Mouse (Mus musculus) stomach, embryonic 16.5 days (tissue): ENCODE results near the gene Nkx2-5. TPM values are rescaled to one million over a fixed set of nuclear protein-coding genes. Genes with fewer than 3 reads are reported as not detected.

Experiments
- ATAC-seq: fragments of 200-750 bp; cut with Nextera tagmentation; 2 replicates; pipeline ENCODE4 v1.8.0; 2017; ENCODE audit warnings: moderate number of reproducible peaks, moderate TSS enrichment; ENCODE audit not compliant: insufficient read depth, low FRiP score
- H3K27ac ChIP-seq: fragments of 300-500 bp; sonication (generic); 2 replicates; pipeline ENCODE4 v1.5.1; 2014; ENCODE audit warnings: low read length
- H3K27me3 ChIP-seq: fragments of 300-500 bp; sonication (generic); 2 replicates; pipeline ENCODE4 v1.6.1; 2014; ENCODE audit warnings: low read length, control low read depth, mixed read lengths; ENCODE audit not compliant: control insufficient read depth, insufficient read depth
- H3K36me3 ChIP-seq: fragments of 300-500 bp; sonication (generic); 2 replicates; pipeline ENCODE4 v1.6.1; 2014; ENCODE audit warnings: low read length; ENCODE audit not compliant: control insufficient read depth, insufficient read depth
- H3K4me1 ChIP-seq: fragments of 300-500 bp; sonication (generic); 2 replicates; pipeline ENCODE4 v1.6.1; 2014; ENCODE audit warnings: low read length, control low read depth, mixed read lengths; ENCODE audit not compliant: control insufficient read depth, insufficient read depth
- H3K4me2 ChIP-seq: fragments of 300-500 bp; sonication (generic); 2 replicates; pipeline ENCODE4 v1.6.1; 2014; ENCODE audit warnings: low read depth, low read length, mixed read lengths
- H3K4me3 ChIP-seq: fragments of 300-500 bp; sonication (generic); replicated peaks from 2 replicates; pipeline ENCODE4 v1.5.1; 2014; ENCODE audit warnings: mild to moderate bottlenecking, low read length
- H3K9ac ChIP-seq: fragments of 300-500 bp; sonication (generic); 2 replicates; pipeline ENCODE4 v1.6.1; 2014; ENCODE audit warnings: low read length
- H3K9me3 ChIP-seq: fragments of 300-500 bp; sonication (generic); replicated peaks from 2 replicates; pipeline ENCODE4 v1.6.1; 2016; ENCODE audit warnings: low read length, control low read depth; ENCODE audit not compliant: control insufficient read depth
- WGBS: fragments of 180-500 bp; shearing (Covaris S2); extraction: QIAGEN DNeasy Blood & Tissue Kit; methylation state at CpG from one replicate; pipeline ENCODE4 v1.1.7; 2014; 5-methylcytosine and 5-hydroxymethylcytosine counted together
- polyA plus RNA-seq: library from polyadenylated mRNA; unstranded; fragments of >200 nt; fragmentation: Nextera tagmentation; extraction: Ambion mirVana; gene quantifications from 2 replicates; pipeline ENCODE4 v1.2.1, GENCODE M21; 2015

Gene Nkx2-5
- polyA plus RNA-seq, 1 experiment from 2014 or later = 4.6 TPM

DNA sequence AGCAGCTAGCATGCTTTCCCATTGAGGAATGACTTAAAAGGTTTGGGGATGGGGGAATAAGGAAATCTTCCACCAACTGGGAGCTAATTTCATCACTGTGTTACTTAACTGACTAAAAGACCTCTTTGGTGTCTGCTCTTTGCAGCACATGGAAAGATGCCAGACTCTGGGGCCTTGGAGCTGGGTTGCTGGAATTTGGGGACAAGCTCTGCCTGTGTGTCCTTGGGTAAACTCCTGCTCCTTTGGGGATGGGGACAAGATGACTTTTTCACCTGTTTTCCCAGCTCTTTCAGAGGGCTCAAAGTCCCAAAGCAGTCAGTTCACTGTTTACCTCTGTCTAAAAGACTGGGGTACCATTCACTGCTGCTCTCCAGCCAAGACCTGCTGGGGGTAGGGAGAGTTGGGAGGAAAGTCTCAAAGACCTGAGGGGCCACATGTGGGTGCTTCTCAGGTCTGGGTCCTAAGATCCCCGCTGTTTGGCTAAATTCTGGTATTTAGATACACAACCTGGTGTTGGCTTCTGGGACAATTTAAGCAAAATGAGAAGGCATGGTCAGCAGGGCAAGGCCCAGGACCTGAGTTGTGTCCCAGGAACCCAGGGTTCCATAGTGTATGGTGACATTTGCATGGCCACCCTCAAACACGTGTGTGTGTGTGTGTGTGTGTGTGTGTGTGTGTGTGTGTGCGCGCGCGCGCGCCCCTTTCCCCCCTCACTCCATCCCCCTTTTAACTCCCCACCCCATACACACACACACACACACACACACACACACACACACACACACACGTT, 9.6 kb downstream of the Nkx2-5 start:
- Histone ChIP-seq H3K27ac (no peak overlapping the region), H3K9me3 (no peaks in the 10 kb centered on the region), H3K4me1 (no peaks in the 10 kb centered on the region; the same call in 1 of the 2 replicates), H3K4me2 (no peak overlapping the region), H3K27me3 (peaks cover 58% of the 10 kb centered on the region), H3K36me3 (no peaks in the 10 kb centered on the region), H3K4me3 (no peak overlapping the region), H3K9ac (no peak overlapping the region)
- no peak for ATAC-seq
- 39% methylated on average over 9 of the region's 9 CpGs for WGBS

DNA sequence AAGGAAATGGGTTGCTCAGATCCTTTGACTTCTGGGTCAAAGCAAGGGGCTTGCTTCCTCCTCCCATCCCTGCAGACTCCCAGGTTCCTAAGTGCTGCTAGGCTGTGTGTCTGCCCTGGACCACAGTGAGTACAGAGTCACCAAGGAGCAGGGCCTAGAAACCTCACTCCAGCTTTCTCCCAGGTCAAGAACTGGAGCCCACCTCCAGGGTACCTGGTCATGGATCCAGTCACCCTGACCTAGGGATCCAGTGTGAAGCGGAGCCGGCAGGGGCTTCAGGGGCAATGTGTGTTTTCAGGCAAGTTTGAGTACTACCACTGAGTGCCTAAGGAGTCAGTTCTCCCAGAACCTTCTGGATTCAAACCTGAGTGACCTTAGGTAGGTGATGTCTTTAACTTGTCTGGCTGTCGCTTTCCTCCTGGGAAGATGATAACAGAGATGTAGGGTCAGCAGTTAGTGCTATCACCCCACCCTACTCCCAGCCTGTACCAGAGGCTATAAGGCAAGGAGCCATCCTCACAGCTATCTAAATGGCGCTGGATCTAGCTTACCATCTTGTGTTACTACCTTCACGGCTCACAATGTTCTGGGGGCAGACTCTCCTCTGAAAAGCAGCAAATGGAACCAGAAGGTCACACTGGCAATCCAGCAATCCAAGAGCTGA, 10.4 kb downstream of the Nkx2-5 start:
- WGBS = 70% methylated on average over 5 of the region's 5 CpGs
- H3K27me3 ChIP-seq = peaks cover 51% of the 10 kb centered on the region
- H3K4me1 ChIP-seq = no peaks in the 10 kb centered on the region; the same call in 1 of the 2 replicates
- H3K9ac ChIP-seq = no peak overlapping the region
- ATAC-seq = no peak
- H3K9me3 ChIP-seq = no peaks in the 10 kb centered on the region
- H3K4me2 ChIP-seq = no peak overlapping the region
- H3K27ac ChIP-seq = no peak overlapping the region
- H3K36me3 ChIP-seq = no peaks in the 10 kb centered on the region
- no peak overlapping the region for H3K4me3 ChIP-seq

DNA sequence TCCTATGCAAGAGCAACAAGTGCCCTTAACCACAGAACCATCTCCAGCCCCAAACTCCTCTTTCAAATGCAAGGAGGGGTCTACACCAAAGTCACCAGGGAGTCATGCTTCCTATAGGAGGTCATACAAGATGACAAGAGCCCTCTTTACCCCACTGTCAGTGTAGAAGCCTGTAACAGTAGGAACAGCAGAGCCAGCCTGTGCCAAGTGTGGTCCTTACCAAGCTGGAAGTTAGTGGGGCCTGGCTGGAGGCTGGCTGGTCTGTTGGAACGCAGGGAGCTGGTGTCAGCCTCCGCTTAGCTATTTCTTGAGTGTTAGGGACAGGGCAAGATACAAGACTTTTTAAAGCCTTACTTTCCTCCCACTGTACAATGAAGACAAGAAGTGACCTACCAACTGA, 11.0 kb downstream of the Nkx2-5 start:
- peaks cover 44% of the 10 kb centered on the region for H3K27me3 ChIP-seq
- no peak overlapping the region for H3K4me2 ChIP-seq
- no peak overlapping the region for H3K4me3 ChIP-seq
- H3K9ac ChIP-seq = no peak overlapping the region
- H3K27ac ChIP-seq = no peak overlapping the region
- no peaks in the 10 kb centered on the region for H3K9me3 ChIP-seq
- WGBS = 74% methylated on average over 2 of the region's 2 CpGs
- no peaks in the 10 kb centered on the region for H3K4me1 ChIP-seq
- H3K36me3 ChIP-seq = no peaks in the 10 kb centered on the region
- no peak for ATAC-seq

DNA sequence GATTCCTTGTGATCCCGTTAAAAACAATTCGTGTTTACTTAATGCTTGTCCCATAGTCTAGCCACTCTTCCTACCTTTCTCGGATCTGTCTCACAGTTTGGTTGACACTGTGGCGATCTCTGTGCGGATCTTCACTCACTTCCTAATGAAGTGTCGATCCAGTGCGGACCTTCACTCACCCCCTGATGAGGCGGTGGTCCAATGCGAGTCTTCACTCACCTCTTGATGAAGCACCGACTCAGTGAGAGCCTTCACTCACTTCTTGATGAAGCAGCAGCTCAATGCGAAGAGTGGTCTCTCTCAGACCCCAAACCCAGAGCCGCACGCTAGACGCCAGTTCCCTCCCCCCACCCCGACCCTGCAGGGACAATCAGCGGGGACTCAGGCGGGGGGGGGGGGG, 18.7 kb downstream of the Nkx2-5 start:
- Histone ChIP-seq H3K9ac (no peak overlapping the region), H3K36me3 (no peaks in the 10 kb centered on the region), H3K9me3 (no peaks in the 10 kb centered on the region), H3K4me3 (no peak overlapping the region), H3K4me2 (no peak overlapping the region), H3K27ac (no peak overlapping the region), H3K27me3 (no peaks in the 10 kb centered on the region; the same call in 1 of the 2 replicates), H3K4me1 (no peaks in the 10 kb centered on the region)
- 70% methylated on average over 16 of the region's 17 CpGs for WGBS
- no peak for ATAC-seq

DNA sequence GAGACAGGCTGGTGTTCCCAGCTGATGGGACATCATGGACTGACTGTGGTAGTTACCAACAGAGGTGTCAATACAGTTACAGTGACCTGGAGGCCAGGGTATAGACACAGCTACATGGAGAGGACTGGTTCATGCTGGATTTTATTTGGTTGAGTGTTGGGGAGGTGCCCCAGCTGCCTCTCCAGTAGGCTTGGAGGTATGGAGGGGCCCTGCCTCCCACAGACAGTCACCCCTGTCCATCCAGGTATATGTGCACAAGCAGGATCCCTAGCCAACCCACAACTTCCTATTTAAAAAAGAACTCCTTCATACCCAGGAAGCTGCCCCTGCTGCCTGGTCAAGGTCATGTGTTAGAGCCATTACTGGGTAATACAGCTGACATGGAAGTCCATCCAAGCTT, 27.0 kb downstream of the Nkx2-5 start:
- Histone ChIP-seq H3K36me3 (no peaks in the 10 kb centered on the region), H3K27me3 (peaks cover 4% of the 10 kb centered on the region; the same call in 1 of the 2 replicates), H3K9me3 (no peaks in the 10 kb centered on the region), H3K4me3 (no peak overlapping the region), H3K9ac (no peak overlapping the region), H3K4me2 (no peak overlapping the region), H3K27ac (no peak overlapping the region), H3K4me1 (no peaks in the 10 kb centered on the region)
- ATAC-seq = no peak

DNA sequence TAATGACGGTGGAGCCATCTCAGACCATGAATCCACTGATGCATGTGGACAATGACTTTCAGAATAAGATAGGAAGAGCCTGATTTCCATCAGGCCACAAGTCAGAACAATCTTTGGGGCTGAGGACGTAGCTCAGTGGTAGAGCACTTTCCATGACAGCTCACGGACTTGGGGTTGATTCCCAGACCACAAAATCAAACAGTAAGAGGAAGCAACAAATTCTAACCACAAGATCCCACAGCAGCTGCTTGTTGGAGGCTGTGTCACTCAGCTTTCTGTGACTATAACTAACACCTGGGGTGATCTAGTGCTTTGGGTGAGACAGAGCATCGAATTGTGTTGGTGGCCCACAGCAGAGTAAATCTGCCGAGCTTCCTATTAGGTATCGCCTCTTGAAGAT, 28.0 kb downstream of the Nkx2-5 start:
- no peak overlapping the region for H3K4me3 ChIP-seq
- ATAC-seq = no peak
- WGBS = 78% methylated on average over 6 of the region's 6 CpGs

DNA sequence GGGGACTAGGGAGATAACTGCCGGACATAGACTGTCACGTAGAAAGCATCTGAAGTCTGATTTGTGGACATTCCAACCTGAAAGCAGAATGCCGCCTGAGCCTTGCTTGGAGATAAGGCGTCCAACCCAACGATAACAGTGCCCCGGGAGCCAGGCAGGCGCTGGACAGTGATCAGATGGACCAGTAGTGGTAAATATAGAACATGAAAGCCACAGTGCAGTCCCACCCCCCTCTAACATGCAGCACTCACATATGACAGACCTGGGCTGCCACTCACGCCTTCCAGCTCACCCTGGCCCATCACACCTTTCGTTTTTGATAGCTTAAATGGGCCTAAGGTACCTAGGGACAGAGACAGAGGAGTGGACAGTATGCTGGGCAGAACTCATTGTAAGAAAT, 31.3 kb downstream of the Nkx2-5 start:
- Histone ChIP-seq H3K9me3 (no peaks in the 10 kb centered on the region), H3K4me2 (no peak overlapping the region), H3K4me1 (no peaks in the 10 kb centered on the region), H3K27me3 (no peaks in the 10 kb centered on the region; the same call in 1 of the 2 replicates), H3K9ac (no peak overlapping the region), H3K27ac (no peak overlapping the region), H3K36me3 (no peaks in the 10 kb centered on the region), H3K4me3 (no peak overlapping the region)
- no peak for ATAC-seq
- WGBS = 69% methylated on average over 9 of the region's 9 CpGs

More for the DNA sequence above, 28.0 kb downstream of the Nkx2-5 start:
- Histone ChIP-seq H3K4me1 (no peaks in the 10 kb centered on the region), H3K9ac (no peak overlapping the region), H3K36me3 (no peaks in the 10 kb centered on the region), H3K9me3 (no peaks in the 10 kb centered on the region), H3K27ac (no peak overlapping the region), H3K4me2 (no peak overlapping the region), H3K27me3 (peaks cover 4% of the 10 kb centered on the region; the same call in 1 of the 2 replicates)

DNA sequence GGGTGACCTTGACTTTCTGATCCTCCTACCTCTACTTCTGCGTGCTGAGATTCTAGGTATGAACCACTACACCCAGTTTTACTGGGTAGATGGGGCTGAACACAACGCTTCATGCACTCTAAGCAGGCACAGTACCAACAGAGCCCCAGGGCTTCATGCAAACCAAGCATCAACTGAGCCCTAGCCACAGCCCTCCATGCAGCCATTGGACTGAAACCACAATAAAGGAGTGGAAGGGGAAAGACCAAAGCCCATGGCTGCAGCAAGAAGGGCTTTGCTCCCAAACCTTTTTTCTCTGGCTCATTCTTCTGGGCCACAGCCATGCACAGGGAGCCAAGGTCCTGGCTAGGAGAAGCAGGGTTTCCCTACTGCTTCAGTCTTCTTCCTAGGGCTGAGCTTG, 32.2 kb downstream of the Nkx2-5 start:
- no peak overlapping the region for H3K27ac ChIP-seq
- 79% methylated on average over 2 of the region's 2 CpGs for WGBS
- no peaks in the 10 kb centered on the region for H3K36me3 ChIP-seq
- H3K27me3 ChIP-seq = no peaks in the 10 kb centered on the region; the same call in 1 of the 2 replicates
- H3K9me3 ChIP-seq = no peaks in the 10 kb centered on the region
- H3K9ac ChIP-seq = no peak overlapping the region
- H3K4me1 ChIP-seq = no peaks in the 10 kb centered on the region
- no peak overlapping the region for H3K4me2 ChIP-seq
- no peak for ATAC-seq
- no peak overlapping the region for H3K4me3 ChIP-seq

DNA sequence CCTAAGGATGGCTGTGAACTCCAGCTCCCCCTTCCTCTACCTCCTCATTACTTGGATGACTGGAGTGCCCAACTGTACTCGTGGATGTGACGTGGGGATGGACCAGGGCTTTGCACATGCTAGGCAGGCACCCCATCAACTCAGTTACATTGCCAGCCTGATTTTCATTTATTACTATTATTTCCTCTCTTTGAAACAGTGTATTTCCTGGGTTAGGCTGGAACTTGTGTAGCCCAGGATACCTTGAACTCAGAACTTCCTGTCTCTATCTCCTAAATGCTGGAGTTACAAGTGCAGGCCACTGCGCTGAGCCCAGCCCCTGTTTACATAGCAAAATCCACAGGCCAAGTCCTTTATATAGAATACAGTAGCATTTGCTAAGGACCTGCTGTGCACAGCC, 41.9 kb downstream of the Nkx2-5 start:
- 82% methylated on average over 3 of the region's 3 CpGs for WGBS
- no peak overlapping the region for H3K4me2 ChIP-seq
- no peaks in the 10 kb centered on the region for H3K27me3 ChIP-seq
- no peaks in the 10 kb centered on the region for H3K9me3 ChIP-seq
- no peaks in the 10 kb centered on the region for H3K36me3 ChIP-seq
- no peak overlapping the region for H3K27ac ChIP-seq
- no peaks in the 10 kb centered on the region for H3K4me1 ChIP-seq
- no peak for ATAC-seq
- H3K9ac ChIP-seq = no peak overlapping the region
- H3K4me3 ChIP-seq = no peak overlapping the region
